Mouse (Mus musculus): ENCODE data around the gene Actg2.
A peak's percentile ranks its signal among the peaks of the same experiment; 100 is the strongest.

Gene Actg2

DNA sequence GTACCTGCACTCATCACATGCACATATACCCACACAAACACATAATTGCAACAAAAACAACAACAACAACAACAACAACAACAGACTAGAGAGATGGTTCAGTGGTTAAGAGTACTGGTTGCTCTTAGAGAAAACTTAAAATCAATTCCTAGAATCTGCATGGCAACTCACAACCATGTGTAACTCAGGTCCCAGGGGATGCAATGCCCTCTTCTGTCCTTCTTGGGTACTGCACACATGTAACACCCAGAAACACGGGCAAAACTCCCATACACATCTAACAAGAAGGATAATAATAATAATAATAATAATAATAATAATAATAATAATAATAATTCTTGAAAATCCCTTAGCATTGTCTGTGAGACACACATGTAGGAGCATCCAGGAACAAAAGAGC lies 23.6 kb downstream of the Actg2 start:
- peak; percentile 60 for DNase-seq (ENCODE audit: low read depth)

DNA sequence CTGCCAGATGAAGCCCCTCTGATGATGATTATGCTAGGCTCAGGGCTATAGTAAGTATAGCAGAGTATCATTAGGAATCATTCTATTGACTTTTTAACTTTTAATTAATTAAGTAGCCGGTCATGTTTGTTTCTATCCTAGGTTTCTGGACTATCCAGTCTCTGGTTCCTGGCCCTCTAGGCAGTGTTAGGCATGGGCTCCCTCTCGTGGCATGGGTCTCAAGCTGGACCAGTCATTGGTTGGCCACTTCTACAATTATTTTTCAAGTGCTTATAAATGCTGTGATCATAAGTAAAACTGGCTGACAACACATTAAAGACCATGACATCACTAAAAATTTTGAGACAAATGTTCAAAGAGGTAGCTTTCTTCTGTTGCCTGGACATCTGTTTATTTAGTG lies 25.9 kb downstream of the Actg2 start:
- no peak for DNase-seq (ENCODE audit: low read depth)

DNA sequence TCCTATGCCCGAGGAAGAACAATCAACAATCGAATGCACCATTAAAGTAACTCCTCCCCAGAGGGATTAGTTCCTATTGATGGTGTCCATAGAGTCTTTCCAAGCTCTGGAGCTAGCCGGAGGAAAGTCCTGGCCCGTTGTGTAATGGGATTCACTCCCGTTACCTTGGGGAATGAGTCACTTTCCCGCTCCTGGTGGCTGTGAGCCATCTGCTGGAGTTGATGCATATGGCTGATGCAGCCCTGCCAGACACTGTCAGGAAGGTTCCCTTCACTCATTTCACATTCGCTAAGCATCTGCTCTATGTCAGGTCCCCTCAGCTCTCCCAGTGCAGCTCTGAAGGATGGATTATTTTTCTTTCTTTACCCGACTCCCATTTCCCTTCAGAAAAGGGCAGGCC lies 26.6 kb downstream of the Actg2 start:
- DNase-seq (ENCODE audit: low read depth), result no peak

DNA sequence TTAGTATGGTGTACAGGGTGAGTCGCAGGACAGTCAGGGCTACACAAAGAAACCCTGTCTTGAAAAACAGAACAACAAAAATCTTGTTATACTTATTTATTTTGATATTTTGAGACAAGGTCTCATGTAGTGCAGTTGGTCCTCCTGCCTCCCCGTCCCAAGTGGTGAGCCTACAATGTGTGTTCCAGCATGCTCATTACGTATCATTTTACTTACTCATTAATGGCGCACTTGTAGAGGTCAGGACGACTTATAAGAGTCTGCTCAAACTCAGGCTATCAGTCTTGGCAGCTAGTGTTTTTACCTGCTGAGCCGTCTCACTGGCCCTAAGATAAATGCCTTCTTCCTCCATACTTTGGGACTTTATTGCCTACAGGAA lies 28.9 kb downstream of the Actg2 start:
- no peak for DNase-seq (ENCODE audit: low read depth)

DNA sequence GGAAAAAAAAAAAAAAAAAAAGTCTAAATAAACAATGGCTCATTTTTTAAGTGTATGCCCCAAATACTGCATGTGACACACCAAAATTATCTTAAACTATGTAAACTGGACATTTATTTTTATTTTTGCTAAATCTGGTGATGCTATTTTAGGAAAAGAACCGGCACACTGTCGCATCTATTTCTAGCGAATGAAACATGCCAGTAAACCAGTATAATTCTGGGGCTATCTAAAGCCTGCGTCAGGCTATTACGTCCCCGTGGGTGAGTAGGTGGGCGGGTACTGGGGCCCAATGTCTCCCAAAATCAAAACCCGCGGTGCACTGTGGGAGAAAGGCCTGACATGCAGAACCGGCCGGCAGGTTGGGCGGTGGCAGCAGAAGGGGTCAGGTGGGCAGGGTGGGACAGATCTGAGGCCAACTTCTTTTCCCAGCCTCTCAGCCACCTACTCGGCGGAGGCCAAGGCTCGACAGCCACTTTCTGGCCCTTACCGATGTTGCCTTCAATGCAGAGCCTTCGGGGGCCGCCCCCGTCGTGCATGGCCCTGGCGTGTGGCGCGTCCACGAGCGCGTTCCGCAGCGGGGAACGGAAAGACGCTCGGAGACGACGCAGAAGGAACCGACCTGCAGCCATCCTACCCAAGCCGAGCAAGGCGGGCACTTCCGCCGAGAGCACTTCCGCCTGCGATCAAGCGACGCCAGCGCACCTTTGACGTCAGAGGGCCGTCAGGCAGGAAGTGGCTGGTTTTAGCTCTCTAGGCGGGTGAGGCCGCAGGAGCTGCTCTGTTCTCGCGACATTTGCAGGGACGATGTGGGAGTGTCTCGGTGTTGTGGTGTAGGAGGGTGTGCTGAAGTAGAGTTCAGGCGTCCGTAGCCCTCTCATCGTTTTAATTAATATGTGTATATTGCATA lies 29.6 kb downstream of the Actg2 start, which contains the start of gene Dguok:
TSS of gene Dguok (minus strand) at position 712 of the 910 bp plus-strand sequence.
- DNase-seq (ENCODE audit: low read depth), result peak; percentile 99

DNA sequence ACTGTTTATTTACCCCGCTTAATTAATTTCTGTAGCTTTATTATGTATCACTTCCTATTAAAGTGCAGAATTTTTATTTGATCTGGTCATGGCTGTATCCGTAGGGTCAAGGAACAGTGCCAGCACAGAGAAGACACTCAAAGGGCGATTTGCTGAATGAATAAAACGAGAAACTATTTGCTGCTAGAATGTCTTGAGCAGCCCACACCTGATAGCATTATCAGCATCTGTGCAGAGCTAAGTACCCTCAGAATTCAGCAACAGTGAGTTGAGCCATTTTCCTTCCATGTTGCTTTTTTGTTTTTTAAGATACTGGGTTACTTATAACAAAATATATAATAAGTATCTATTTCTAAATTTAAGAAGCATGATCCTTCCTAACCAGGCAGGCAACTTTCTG lies 30.5 kb downstream of the Actg2 start:
- DNase-seq (ENCODE audit: low read depth), result no peak

DNA sequence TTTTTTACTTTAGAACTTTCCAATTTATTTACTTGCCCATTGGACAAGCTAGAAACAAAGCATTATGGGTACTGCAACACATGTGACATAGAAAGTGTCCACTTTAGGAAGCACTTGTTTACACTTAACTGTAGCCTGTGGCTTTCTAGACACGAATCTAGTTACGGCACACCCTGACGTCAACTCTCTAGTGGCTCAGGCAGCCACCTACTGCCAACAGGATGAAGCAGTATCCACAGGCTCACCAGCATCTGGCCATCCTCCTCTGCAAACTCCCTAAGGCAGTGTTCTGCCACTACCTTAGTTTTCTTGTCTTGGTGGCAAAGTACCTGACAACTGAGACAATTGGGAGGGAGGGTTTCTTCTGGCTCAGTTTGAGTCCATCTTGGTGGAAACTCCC lies 32.7 kb downstream of the Actg2 start:
- no peak for DNase-seq (ENCODE audit: low read depth)

DNA sequence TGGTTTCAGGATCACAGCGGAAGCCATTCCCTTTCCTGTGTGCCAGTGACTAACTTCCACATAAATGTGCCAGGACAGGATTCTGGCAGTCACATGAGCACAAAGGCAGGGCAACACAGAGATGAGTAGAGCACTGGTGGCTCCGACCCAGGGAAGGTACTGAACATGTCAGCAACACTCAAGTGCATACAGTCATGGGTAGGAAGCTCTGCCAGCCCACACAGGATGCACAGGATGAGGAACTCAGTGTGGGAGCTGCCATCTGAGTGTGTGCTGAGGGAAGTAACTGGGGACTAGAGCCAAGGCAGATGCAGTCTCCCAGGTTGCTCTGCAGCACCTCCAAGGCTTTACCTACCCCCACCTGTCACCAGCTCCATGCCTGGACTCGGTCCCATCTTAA lies 33.4 kb downstream of the Actg2 start:
- DNase-seq (ENCODE audit: low read depth), result no peak

DNA sequence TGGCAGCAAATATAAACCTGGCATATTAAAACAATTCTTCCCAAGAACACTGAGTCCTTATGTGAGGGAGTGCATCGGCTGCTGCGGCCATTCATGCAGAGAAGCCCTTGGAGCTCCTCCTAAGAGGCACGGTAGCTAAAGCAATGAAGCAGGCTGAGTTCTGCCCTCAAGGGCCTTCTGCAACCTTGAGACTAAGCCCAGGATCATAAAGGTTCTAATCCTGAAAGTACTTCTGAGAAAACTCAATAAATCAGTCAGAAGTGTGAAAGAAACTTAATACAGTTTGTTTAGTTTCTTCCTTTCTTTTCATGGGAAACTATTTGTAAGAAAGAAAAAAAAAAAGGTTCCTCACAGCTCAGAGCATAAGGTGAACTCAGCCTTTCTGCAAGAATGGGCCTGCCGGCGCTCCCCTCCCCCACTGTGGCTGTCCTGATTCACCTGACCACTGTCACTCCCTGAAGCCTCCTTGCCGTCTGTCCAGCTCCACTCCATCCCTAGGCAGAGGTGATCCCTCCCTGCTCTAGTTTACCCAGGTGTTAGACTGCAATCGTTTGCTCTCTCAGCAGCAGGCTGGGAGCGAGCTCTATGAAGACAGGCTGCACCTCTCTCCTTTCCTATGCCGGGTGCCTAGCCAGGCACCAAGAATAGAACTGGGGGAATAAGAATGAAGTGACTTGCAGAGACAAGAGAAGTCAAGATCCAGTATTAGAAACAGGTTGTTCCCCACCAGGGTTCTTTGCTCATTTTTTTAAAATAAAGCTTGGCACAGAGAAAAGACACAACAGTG lies 34.3 kb downstream of the Actg2 start:
- no peak for DNase-seq (ENCODE audit: low read depth)

DNA sequence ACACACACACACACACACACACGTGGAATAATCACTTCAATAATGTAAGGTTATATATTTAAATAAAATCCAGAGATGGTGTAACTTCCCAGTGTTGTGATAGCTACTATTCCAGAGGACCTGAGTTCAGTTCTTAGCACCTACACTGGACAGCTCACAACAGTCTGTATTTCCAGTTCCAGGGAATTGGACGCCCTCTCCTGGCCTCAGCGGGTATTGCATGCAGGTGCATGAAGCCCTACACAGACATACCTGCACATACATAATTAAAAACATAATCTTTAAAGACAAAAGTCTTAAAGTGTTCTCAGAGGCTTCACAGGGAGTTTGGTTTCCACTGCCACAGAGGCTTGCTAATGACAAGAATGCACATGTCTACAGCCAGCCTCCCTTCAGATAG lies 35.6 kb downstream of the Actg2 start:
- no peak for DNase-seq (ENCODE audit: low read depth)

DNA sequence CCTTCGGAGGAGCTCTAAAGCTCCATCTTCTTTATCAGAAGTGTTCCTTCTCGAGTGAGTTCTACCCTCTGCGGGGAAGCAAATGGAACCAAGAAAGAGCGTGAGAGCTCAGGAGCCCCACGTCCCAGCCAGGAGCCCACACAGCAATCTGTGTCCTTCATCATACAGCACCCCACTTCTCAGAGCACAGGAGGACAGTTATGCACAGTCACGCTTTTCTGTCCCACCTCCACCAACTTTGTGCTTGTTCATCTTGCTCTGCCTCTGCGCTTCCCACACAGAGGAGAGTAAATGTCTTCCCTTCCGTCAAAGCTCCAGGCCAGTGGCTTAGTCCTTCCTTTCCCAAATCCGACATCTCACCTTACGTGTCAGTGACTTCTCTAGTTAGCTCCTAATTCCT lies 37.0 kb downstream of the Actg2 start:
- DNase-seq (ENCODE audit: low read depth), result no peak

DNA sequence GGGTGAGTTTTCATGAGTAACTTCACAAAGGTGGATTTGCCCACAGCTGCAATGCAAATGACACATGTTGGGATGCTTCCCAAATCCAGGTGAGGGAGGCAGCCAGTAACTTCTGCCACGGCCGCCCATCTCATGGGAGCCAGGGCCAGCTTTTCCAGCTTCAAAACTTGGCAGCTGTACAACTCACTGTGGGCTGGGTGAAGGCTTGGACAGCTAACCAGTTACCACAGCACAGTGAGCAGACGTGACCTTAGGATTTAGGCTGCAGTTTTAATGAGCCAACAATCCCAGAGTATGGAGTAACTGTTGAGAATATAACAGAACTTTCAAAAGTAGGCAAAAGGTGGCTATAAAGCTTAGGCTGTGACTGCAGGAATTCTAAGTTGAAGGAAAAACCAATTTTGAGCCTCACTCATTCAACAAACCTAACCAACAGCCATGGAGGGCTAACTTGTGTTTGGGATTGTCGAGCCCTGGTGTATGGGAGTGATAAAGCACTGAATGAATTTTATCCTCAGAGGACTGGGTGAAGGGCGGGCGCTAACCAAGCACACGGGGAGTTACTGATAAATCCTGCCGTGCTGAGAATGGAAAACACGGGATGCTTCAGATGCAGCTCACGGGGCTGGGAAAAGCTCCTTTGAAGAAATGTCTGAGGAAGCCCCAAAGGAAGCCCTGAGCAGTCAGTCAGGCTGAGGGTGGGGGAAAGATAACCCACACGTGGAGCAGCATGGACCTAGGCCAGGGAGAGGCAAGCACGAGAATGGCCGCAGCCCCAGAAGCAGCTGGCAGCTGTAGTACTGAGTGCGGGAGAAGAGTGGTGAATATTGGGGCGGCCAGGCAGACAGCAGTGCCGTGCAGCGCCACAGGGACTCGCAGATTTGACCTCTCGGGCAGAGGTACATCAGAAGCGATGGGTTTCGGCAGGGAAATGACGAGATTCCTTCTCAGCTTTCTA lies 39.0 kb downstream of the Actg2 start:
- DNase-seq (ENCODE audit: low read depth), result no peak

DNA sequence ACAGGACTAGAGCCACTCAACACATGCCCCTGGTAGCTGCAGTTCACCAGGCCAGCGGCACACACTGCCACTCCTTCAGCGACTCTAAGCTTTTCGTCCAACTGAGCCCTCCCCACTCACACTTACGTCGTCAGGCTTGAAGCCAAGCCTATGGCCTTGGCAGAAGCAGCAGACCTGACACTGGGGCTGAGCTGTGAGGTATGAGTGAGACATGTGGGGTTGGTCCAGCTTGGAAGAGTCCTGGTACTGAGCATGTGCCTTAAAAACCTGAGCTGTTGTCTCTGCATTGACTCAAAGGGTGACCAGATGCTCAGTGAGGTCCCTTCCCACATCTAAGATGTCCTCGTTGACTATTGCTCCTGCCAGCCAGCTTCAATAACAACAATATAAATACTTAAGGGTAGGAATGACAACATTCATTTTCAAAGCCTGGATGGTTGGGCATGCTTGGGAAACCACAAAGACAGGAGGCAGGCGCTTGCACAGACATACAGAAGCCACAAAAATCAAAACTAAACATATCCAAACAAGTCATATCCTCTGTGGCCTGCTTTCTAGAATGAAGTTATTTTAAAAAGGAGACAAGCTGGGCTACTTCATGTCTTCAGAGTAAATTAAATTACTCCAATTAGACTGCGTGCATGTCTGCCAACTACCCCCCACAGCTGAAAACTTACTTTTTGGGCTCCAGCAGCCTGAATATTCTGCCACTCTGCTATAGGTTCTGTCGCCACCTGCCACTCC lies 39.9 kb downstream of the Actg2 start:
- DNase-seq (ENCODE audit: low read depth), result no peak

DNA sequence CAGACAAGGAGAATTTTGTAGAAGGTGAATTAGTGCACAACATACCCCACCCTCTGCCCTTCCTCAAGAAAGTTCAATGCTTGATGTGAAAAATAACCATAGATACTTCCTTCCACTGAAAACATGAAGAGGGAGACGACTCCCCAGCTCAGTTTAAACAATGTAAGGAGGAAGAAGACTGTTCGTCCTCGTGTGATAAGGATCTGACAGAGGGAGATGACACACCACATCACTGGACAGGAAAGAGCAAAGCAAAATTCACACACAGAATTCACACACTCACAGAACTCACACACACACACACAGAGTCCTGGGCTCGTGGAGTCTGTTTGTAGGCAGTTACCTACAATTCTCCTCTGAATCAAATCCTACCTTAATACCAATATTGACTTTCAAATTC lies 45.4 kb downstream of the Actg2 start:
- no peak for DNase-seq (ENCODE audit: low read depth)

DNA sequence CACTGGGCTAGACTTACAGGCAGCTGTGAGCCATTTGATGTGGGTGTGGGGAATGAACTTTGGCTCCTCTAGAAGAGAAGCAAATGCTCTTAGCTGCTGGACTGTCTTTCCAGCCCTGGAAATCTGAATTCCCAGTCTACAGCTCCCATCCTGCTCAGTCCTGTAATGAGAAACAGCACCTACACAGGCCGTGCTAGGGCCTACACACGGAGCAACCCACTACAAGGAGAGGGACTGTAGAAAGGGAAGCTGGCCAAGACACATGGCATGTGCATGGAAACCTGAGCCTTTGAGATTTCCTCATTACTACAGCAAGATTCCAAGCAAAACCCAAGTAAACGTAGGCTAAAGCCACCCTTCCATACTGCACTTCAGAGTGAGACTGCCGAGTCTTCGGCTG lies 47.9 kb downstream of the Actg2 start:
- no peak for DNase-seq (ENCODE audit: low read depth)

DNA sequence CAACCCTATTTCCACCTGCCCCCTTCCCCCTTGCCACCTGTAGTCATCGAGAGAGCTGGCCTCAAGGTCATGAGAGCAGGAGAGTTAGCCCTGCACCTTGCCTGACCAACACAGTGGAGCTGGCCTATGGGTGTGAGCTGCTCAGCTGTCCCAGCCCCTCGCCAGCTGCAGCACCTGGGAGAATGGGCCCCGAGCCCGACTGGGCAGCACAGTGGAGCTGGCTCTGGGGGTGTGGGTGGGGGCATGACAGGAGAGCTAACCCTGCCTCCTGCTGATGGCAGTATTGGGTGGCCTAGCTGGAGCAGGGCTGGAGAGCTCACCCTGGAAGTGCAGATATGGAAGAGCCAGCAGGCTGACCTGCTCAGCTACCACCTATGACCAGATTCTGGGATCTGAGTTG lies 48.8 kb downstream of the Actg2 start:
- DNase-seq (ENCODE audit: low read depth), result no peak

DNA sequence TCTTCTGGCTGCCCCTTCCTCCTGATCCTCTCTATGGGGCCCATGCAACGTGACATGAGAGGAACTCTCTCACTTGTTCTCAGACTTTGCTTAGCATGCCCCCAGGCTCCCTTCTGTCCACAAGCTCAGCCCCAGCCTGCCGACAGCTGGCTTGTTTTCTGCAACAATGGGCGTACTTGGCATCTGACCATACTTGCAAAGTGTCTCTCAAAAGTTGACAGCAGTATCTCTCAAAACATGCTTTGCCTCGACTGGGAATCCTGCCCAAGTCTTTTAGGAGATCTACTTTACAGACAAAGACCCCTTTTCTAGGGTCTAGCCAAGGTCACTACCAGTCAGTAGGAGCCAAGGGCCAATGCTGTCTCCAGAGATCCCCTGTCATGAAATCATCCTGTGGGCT lies 50.2 kb downstream of the Actg2 start:
- DNase-seq (ENCODE audit: low read depth), result no peak

DNA sequence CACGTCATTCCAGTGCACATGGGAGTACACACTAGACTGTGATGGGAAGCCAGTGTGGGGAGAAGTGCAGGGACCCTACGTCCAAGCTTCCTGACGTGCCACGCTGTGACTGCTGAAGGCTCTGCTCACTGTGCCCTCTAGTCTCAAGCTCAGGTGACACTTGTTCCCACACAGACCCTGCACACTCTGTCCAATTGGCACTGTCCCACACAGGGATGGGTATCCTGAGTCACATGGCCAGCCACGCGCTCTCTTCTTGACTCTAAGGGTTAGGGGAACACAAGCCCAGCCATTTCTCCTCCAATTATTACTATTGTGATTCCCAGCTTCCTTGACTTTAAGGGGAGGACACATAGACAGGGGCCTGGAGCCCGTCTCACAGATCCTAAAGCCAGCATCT lies 52.3 kb downstream of the Actg2 start:
- no peak for DNase-seq (ENCODE audit: low read depth)

DNA sequence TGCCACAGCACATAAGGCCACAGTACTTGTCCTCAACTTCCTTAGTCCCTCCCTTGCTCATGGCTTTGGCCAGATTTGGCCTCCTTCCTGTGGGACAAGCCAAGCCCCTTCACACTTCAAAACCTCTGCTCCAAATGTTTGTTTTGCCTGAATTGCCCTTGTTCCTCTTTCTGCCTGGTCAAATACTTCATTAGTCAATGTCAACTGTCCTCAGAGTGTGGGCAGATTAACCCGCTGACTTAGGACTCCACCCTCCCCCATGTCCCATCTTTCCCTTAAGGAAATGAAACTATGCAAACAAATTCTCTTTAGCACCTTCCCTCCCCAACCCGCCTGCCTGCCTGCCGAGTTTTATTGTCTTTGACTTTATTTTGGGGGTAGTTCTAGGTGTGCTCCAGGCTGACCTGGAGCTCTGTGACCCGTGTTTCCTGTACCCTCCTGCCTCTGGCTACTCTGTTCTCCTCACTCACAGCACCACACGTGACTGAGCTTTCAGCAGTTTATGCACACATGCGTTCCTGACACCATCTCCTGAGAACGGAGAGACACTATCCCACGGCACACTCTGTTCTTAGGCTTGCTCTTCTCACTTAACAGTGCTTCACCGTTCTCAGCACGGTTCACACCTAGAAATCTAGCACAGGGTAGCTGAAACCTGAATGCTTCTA lies 53.5 kb downstream of the Actg2 start:
- DNase-seq (ENCODE audit: low read depth), result no peak

DNA sequence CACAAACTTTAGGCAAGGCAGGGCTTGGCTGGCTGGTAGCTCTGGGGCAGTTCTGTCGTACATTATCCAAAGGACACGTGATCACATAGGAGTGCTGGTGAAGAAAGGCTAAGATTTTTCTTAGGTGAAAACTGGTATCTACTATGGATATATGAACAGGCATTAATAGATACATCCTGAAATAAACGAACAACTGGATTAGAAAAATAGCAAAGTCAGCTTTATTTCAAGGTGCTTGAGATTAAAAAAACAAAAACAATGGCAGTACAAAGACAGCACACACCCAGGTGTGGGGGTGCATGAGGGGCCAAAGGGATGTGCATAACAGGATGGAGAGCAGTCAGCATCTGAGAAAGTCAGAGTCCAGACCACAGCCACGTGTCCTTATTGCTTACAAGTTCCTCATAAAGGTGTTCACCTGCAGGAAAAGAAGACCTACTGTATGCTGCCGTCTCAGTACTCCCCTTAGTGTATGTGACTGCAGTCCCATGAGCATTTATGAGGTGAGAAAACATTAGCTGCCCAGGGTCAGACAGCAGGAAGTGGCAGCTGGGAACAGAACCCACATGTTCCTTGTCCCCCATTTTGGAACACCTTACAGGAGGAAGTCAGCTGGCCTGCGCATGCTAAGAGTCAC lies 55.9 kb downstream of the Actg2 start:
- DNase-seq (ENCODE audit: low read depth), result no peak

Data from c-Kit-positive CD71-negative TER-119-negative erythroid progenitor cells, embryonic 14.5 days (primary cell).